Mouse (Mus musculus) forelimb bud, embryonic 11.5 days (tissue): ENCODE results near the gene Nme7.

Experiments used
- DNase-seq: peaks from one replicate; pipeline ENCODE4 v3.0.0-alpha.2; 2012; ENCODE audit warnings: low read depth, low spot score

The Nme7 gene

DNA sequence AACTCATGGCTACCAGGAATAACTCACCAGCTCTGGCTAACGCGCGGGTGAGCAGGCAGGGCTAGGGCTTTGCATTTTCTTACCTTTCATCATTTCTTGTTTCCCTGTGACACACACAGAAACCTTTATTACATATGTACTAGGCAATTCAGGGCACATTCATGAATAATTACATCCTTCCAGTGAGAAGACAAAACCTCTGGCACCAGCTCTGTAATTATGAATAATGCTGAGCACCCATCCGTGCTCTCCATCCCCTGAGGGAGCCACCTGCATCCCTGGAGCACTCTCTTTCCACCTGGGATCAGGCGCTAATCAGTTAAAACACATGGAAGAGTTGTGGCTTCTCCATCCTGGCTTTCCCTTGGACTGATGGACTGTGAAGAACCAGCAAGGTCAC, at the start of gene Nme7:
TSS of gene Nme7 (plus strand) at position 301 of the 400 bp plus-strand sequence.
- no peak for DNase-seq

DNA sequence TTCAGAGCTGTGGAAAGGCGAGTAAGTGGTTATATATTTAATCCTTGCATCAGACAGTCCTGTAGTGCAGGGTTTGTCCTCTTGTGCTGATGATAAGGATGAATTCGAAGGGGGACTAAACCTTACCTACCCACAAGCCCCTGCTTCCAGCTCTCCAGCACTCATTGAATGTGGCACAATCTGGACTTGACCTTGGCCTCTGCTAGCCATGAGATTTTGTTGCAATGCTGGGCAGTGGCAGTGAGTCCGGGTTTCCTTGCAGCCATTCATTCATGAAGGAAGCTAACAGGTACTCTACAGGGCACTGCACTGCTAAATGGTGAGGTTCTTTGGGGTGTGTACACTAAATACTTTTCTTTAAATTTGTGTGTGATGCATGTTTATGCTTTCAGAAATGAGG, 49.1 kb upstream of the Nme7 start:
- no peak for DNase-seq

DNA sequence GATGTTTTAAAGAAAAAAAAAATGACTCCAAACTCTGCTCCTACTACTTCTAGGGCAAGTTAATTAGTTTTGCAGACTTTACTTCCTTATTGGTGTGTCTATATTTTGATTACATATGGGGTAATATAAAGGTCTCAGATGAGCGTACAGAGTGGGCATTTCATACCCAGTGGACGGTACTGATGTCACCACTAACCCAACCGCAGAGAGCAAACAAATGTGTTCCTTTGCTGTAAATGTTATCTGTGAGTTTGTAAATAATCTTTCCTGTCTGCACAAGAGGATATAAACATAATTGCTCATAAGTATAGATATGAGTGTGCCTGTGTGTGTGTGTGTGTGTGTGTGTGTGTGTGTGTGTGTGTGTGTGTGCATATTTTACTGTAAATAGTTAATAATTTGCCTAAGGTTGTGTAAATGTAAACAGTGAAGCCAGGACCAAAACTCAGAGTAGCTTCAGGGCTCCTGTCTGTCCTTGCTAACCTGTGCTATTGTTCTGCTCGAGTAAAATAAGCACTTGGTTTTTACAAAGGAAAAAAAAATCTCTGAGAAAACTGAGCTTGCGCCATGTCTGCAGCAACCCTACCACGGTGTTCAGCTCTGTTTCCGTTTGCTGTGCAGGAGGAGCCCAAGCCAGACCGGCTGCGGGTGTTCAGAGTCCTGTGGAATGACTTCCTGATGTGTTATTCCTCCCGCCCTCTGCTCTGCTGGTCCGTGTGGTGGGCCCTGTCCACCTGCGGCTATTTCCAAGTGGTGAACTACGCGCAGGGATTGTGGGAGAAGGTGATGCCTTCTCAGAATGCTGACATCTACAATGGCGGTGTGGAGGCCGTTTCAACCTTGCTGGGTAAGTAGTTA, 43.5 kb upstream of the Nme7 start:
- no peak for DNase-seq

- no peak for DNase-seq
Measured at GRCm38 (mm10) chr1:164261553-164261952, 42.4 kb upstream of the Nme7 start.

- no peak for DNase-seq
Measured at GRCm38 (mm10) chr1:164270941-164271340, 33.0 kb upstream of the Nme7 start.

DNA sequence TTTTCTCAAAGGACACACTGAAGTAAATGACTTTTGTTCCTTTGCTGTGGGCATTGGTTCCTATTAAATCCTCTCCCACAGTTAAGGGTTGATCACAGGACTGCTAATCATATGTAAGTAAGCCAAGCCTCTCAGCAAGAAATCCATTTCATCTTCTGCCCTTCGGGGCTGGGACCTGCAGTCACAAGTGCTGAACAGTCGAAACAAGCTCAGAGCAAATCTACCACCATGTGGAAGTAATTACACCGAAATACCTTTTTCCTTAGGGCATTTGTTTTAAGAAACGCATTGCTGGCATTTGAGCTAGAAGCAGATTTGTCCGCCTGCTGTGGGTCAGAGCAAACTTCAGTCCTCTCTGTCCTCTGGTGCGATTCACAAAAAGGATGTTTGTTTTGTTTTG, 30.3 kb upstream of the Nme7 start:
- peak; percentile 81 for DNase-seq

DNA sequence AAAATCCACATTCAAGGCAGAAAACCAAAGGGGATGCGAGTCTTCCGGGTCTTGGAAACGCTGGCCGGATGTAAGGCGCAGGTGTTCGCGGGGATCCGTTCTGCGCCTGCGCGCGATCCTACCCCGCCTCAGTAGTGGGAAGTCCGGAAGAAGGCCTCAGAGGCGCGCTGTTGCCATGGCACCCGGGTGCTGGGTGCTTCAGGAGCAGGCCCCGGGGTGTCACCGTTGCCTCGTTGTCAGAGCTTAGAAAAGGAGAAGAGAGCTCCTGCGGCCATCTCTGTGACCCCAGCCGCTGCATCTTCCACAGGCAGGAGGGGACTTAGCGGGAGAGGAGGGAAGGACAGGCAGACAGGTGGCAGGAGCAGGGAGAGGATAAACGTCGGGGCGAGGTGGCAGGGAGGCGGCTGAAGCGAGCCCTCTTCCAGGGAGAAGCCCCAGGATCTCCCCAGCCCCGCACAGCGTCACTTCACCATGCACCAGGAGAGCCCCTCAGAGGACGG, 28.4 kb upstream of the Nme7 start, which contains the start of gene Ccdc181:
TSS of gene Ccdc181 (plus strand) at position 131 of the 500 bp plus-strand sequence.
- peak; percentile 87 for DNase-seq

DNA sequence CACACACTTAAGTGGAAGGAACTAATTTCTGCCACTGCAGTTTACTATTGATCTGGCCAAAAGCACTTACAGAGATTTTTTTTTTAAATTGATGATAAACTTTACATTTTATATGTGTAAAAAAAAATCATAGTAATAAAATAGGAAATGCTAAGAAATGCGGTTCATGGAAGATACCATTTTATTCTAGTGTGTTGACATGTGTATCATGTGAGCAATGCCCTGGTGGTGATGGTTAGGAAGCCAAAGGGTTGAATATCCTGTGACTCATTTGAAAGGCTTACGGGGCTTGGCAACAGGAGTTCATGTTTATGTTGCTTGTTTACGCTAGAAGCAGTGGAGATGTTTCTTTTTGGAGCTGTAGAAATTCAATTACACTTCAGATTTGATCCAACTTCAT, 27.4 kb upstream of the Nme7 start:
- no peak for DNase-seq

DNA sequence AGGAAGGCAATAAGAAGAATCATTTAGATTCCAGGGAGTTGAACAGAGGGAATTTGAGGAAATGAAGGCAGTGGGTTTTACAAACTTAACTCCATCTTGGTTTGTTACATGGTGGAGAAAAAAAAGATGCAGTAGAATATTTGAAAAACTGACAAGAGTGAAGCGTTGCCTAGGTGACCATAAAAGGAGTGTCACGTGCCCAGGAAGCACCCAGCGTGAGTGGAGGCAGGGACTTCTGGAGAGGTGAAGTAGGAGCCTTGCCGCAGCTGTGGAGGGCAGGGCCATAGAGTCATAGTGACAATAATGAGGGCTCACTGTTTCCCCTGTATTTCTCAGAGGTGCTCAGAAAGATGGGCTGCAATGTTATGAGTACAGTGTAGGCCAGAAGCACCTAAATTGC, 24.6 kb upstream of the Nme7 start:
- no peak for DNase-seq

GRCm38 (mm10) chr1:164284007-164284406, 19.9 kb upstream of the Nme7 start:
- DNase-seq: no peak

GRCm38 (mm10) chr1:164287406-164287805, 16.5 kb upstream of the Nme7 start:
- DNase-seq: no peak

DNA sequence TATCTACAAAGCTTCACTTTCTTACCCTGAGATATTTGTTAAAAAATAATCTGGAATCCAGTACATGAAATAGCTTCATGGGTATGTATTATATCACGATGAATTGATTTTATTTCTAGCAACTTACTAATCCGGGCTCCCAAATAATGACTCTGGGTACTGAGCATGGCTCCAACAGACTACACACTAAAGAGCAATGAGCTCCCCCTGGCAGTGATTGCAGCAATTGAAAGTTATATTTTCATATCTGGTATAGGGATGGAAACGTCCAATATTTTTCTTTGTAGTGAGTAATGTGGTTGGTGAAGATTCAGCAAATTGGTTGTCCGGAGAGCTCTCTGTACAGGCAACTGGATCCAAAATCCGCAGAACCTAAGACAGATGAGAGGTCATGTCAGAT, 11.9 kb upstream of the Nme7 start:
- no peak for DNase-seq

DNA sequence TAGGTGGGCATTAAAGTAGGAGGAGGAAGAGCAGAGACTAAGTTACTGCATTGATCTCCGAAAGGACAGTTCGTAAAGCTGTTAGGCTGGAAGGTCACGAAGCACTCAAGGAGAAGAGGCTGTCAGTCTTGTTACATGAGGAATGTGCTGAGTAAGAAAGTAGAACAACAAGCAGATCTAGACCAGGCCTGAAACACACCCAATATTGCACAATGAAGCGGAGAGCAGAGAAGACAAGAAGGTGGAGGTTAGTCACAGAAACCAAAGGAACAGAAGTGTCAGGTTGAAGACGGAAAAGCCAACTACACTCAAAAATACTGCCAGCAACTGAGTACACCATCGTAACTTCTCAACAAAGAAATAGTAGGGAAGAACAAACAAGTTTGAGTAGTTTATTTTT, 9.8 kb upstream of the Nme7 start:
- DNase-seq: no peak

DNA sequence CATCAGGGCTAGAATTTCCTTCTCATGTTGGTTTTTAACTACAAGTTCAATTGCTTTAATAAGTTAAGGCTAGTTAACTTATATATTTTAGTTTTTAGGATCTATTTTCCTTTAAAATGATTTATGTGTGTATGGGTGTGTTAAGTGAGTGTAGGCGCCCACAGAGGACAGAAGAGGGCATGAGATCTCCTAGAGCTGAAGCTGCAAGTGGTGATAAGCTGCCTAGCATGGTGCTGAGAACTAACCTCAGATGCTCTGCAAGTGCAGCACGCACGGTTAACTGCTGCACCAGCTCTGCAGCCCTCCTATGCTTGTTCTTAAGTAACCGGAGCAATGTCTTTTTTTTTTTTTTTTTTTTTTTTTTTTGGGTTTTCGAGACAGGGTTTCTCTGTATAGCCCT, 7.4 kb upstream of the Nme7 start:
- DNase-seq: no peak

- DNase-seq: no peak
Measured at GRCm38 (mm10) chr1:164301949-164302348, 2.0 kb upstream of the Nme7 start.

DNA sequence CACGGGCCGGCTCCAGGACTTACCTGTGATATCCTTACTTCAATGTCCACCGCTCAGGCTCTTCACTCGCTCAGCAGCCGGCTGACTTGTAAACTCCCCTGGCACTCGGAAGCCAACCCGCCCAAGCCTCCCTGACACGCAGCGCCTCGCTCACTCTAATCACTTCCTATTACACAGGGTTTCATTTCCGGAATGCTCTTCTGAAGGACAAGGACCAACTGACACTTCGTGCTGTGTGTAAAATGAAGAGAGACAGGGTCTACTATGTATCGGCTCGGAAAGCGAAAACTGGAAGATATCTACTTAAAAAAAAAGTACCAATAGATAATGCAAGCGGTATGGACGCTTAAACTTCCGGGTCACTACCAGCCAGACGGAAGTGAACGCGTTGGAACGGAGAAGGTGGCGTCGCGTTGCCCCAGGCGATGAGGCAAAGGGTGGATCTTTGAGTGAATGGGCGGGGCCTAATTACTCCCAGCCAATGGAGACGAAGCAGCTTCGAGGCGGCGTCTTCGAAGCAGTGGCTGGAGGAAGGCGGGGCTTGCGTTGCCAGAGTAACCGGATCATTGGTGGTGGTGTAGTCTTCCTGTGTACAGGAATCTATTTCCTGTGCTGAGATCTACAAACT, 3.3 kb downstream of the Nme7 start, which contains the start of gene Blzf1:
TSS of gene Blzf1 (minus strand) at position 366 of the 628 bp plus-strand sequence.
- peak; percentile 98 for DNase-seq

DNA sequence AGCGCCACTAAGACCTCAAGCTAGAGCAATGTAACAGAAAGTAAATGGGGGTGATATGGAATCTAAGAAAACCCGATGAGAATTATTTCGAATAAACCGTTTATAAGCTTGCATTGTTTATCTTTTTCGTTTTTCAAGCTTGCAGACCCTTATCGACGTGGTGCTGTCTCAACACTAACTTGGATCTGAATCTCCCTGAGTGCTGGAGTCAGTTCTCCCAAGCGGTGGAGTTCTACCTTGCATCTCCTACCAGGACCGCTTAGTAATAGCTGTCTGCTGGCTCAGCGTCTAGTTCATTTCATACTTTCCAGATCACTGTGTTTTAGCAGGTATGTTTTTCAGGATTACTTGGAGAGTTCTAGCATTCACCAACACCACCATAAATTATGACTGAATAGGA, 4.0 kb downstream of the Nme7 start:
- DNase-seq: no peak

DNA sequence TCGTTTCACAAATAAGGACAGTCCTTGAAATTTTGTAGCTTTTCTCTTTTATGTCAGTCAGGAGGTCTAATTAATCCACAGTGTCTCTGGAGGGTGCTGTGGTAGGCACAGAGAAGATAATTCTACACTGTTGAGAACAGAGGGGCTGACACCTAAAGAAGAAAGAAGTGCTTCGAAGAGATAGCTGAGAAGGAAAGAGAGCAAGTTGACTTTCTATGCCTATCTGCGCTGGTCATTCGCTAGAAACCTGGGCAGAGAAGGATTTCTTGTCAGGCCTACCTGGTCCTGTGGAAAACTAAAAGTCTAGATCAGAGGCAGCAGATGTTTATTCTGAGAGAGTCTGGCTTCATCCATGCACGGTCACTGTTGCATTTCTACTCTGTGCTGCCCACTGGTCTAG, 10.2 kb downstream of the Nme7 start:
- DNase-seq: no peak

- peak; percentile 33 for DNase-seq
Measured at GRCm38 (mm10) chr1:164315266-164315665, 11.3 kb downstream of the Nme7 start.

GRCm38 (mm10) chr1:164316697-164317096, 12.8 kb downstream of the Nme7 start:
- DNase-seq: peak; percentile 70

- DNase-seq: no peak
Measured at GRCm38 (mm10) chr1:164317261-164317660, 13.3 kb downstream of the Nme7 start.

DNA sequence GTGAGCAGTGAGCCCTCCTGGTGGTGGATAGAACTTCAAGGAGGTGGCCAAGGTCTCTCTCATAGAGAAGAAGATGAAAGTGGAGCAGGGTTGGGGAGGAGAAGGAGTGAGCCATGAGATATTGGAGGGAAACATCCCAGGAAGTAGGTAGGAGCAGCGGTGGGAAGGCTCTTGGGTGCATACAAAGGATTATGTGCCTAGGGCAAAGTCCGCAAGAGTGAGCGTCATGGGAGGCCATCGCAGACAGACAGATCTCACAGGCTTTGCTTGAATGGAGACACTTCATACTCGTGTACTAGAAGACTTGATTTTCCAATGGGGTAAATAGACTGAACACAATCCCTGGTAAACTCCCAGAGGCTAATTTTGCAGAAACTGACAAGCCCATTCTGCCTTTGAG, 14.6 kb downstream of the Nme7 start:
- DNase-seq: no peak
